ENCODE assay signal across 10 mouse cellular contexts in genomic region chr3:57515044-57515443, GRCm38 (mm10).
"Had no signal": no experiment of that assay in that cellular context is flagged by ENCODE, and none has a peak within 500 bp of the region (broad histone marks: within the 10 kb centered on the region; RNA-seq: fewer than 3 reads in every experiment).

No protein-coding gene starts in this region.

- H3K4me1 ChIP-seq: liver, embryonic 13.5 days; midbrain, embryonic 13.5 days had no signal

- H3K27ac ChIP-seq: limb, embryonic 15.5 days; liver, embryonic 13.5 days; midbrain, embryonic 13.5 days had no signal

- H3K9me3 ChIP-seq: limb, embryonic 15.5 days; liver, embryonic 13.5 days; midbrain, embryonic 13.5 days had no signal

- DNase-seq: kidney, adult 9 months; kidney, postnatal 4 days; liver, embryonic 13.5 days; liver, postnatal 0 days; right cerebral cortex, adult 18-20 months; right cerebral cortex, postnatal 25 days; thymus, postnatal 36 days had no signal

- ATAC-seq: intestine, postnatal 0 days; liver, postnatal 0 days; midbrain, embryonic 13.5 days had no signal

- H3K9ac ChIP-seq: limb, embryonic 15.5 days; liver, embryonic 13.5 days; liver, postnatal 0 days; midbrain, embryonic 13.5 days had no signal

- H3K4me3 ChIP-seq: limb, embryonic 15.5 days; liver, embryonic 13.5 days; midbrain, embryonic 13.5 days had no signal

- H3K4me2 ChIP-seq: limb, embryonic 15.5 days; liver, embryonic 13.5 days; midbrain, embryonic 13.5 days had no signal

- H3K36me3 ChIP-seq: limb, embryonic 15.5 days; liver, embryonic 13.5 days; midbrain, embryonic 13.5 days had no signal

- H3K27me3 ChIP-seq: limb, embryonic 15.5 days; liver, embryonic 13.5 days; midbrain, embryonic 13.5 days had no signal
